Mouse (Mus musculus): ENCODE measurements at regions not wholly inside any gene's neighbourhood (a gene's known extent, or its start where the extent isn't known, plus 50 kb on each side); places are given as distances from the start of the nearest gene placed in this dataset.

- Histone ChIP-seq H3K4me3 (replicated peaks) (no peak overlapping the region), H3K9me3 (replicated peaks) (no peaks in the 10 kb centered on the region), H3K4me2 (no peak overlapping the region), H3K4me1 (replicated peaks) (no peaks in the 10 kb centered on the region), H3K36me3 (replicated peaks) (no peaks in the 10 kb centered on the region), H3K27ac (replicated peaks) (no peak overlapping the region), H3K9ac (no peak overlapping the region), H3K27me3 (no peaks in the 10 kb centered on the region)
- WGBS (ENCODE audit: insufficient replicate concordance) = 65% methylated on average over 4 of the region's 4 CpGs
- ATAC-seq (ENCODE audit: insufficient read depth) = no peak
Observed at GRCm38 (mm10) chr16:95873297-95873696, 117.5 kb downstream of the Psmg1 start.

DNA sequence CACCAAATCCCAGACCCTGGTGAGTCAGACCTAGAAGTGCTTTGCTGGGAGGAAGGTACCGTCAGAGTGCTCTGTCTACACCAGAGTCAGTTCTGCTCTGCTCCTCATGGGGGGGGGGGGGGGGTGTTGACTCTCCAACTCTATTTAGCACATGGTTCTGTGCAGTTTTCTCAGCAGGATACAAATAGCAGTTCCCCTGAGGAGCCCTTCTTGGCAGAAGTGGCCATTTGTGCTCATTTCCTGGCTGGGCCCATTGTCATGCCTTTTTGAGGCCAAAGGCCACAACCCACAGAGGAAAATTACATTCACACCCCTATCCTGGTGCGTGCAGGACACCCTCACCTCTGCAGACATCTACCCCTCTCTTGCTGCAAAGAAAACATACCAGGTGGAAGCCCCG, 118.3 kb downstream of the Psmg1 start:
- ATAC-seq (ENCODE audit: insufficient read depth) = no peak
- WGBS (ENCODE audit: insufficient replicate concordance) = 41% methylated on average over 3 of the region's 3 CpGs
- Histone ChIP-seq H3K4me3 (replicated peaks) (no peak overlapping the region), H3K4me1 (replicated peaks) (no peaks in the 10 kb centered on the region), H3K9ac (no peak overlapping the region), H3K9me3 (replicated peaks) (no peaks in the 10 kb centered on the region), H3K36me3 (replicated peaks) (no peaks in the 10 kb centered on the region), H3K4me2 (no peak overlapping the region), H3K27ac (replicated peaks) (no peak overlapping the region), H3K27me3 (no peaks in the 10 kb centered on the region)

- Histone ChIP-seq H3K4me1 (replicated peaks) (no peaks in the 10 kb centered on the region), H3K36me3 (replicated peaks) (no peaks in the 10 kb centered on the region), H3K4me3 (replicated peaks) (no peak overlapping the region), H3K4me2 (no peak overlapping the region), H3K9ac (no peak overlapping the region), H3K27me3 (no peaks in the 10 kb centered on the region), H3K9me3 (replicated peaks) (no peaks in the 10 kb centered on the region), H3K27ac (replicated peaks) (no peak overlapping the region)
- WGBS (ENCODE audit: insufficient replicate concordance) = 48% methylated on average over 2 of the region's 2 CpGs
- no peak for ATAC-seq (ENCODE audit: insufficient read depth)
Observed at GRCm38 (mm10) chr16:95870291-95870690, 120.5 kb downstream of the Psmg1 start.

GRCm38 (mm10) chr16:95869501-95869900, 121.3 kb downstream of the Psmg1 start:
- Histone ChIP-seq H3K9me3 (replicated peaks) (no peaks in the 10 kb centered on the region), H3K9ac (no peak overlapping the region), H3K4me2 (no peak overlapping the region), H3K4me1 (replicated peaks) (no peaks in the 10 kb centered on the region), H3K36me3 (replicated peaks) (no peaks in the 10 kb centered on the region), H3K27me3 (no peaks in the 10 kb centered on the region), H3K27ac (replicated peaks) (no peak overlapping the region), H3K4me3 (replicated peaks) (no peak overlapping the region)
- ATAC-seq (ENCODE audit: insufficient read depth) = no peak
- WGBS (ENCODE audit: insufficient replicate concordance) = 62% methylated on average over 5 of the region's 5 CpGs

GRCm38 (mm10) chr16:95868896-95869295, 121.9 kb downstream of the Psmg1 start:
- Histone ChIP-seq H3K9me3 (replicated peaks) (no peaks in the 10 kb centered on the region), H3K9ac (no peak overlapping the region), H3K27me3 (no peaks in the 10 kb centered on the region), H3K4me1 (replicated peaks) (no peaks in the 10 kb centered on the region), H3K4me3 (replicated peaks) (no peak overlapping the region), H3K36me3 (replicated peaks) (no peaks in the 10 kb centered on the region), H3K4me2 (no peak overlapping the region), H3K27ac (replicated peaks) (no peak overlapping the region)
- WGBS (ENCODE audit: insufficient replicate concordance) = 81% methylated on average over 1 of the region's 1 CpGs
- ATAC-seq (ENCODE audit: insufficient read depth) = no peak

- no peaks in the 10 kb centered on the region for H3K9me3 ChIP-seq (replicated peaks)
- H3K4me2 ChIP-seq = no peak overlapping the region
- WGBS (ENCODE audit: insufficient replicate concordance) = 47% methylated on average over 9 of the region's 9 CpGs
- no peak overlapping the region for H3K9ac ChIP-seq
- no peak overlapping the region for H3K4me3 ChIP-seq (replicated peaks)
- ATAC-seq (ENCODE audit: insufficient read depth) = no peak
- H3K36me3 ChIP-seq (replicated peaks) = no peaks in the 10 kb centered on the region
- peaks cover 3% of the 10 kb centered on the region; the same call in 1 of the 2 replicates for H3K4me1 ChIP-seq (replicated peaks)
- no peak overlapping the region for H3K27ac ChIP-seq (replicated peaks)
- no peaks in the 10 kb centered on the region for H3K27me3 ChIP-seq
Observed at GRCm38 (mm10) chr16:95867516-95867915, 123.2 kb downstream of the Psmg1 start.

DNA sequence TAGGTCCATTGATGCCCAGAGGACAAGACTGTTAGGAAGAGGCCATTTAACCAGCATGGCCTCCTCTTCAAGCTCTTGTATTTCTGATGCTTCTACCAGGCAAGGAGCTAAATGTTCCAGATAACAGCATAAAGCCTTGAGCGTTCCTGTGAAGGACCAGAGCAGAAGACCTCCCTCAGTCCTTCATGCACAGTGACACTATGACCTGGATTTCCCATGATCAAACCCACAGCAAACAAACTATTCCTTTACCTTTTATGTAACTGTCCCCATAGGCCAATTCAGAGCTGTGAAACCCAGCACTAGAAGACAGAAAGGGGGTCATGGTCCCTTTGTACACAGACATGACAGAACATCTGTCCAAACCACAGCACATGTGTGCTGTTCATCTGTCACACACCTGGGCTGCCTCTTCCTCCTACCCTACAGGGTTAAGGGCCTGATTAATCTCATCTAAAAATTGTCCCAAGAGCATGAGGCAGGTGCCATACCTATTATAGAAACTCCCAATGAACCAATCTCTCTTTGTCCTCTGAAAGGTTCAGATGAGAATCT, 123.8 kb downstream of the Psmg1 start:
- WGBS (ENCODE audit: insufficient replicate concordance) = 53% methylated on average over 1 of the region's 1 CpGs
- peaks cover 9% of the 10 kb centered on the region; the same call in 1 of the 2 replicates for H3K4me1 ChIP-seq (replicated peaks)
- no peak overlapping the region for H3K9ac ChIP-seq
- H3K36me3 ChIP-seq (replicated peaks) = no peaks in the 10 kb centered on the region
- no peak overlapping the region for H3K27ac ChIP-seq (replicated peaks)
- no peak overlapping the region for H3K4me2 ChIP-seq
- no peak overlapping the region for H3K4me3 ChIP-seq (replicated peaks)
- no peak for ATAC-seq (ENCODE audit: insufficient read depth)
- no peaks in the 10 kb centered on the region for H3K9me3 ChIP-seq (replicated peaks)
- H3K27me3 ChIP-seq = no peaks in the 10 kb centered on the region

GRCm38 (mm10) chr16:95865603-95866002, 125.2 kb downstream of the Psmg1 start:
- no peak for ATAC-seq (ENCODE audit: insufficient read depth)
- 30% methylated on average over 1 of the region's 1 CpGs for WGBS (ENCODE audit: insufficient replicate concordance)
- no peaks in the 10 kb centered on the region for H3K27me3 ChIP-seq

GRCm38 (mm10) chr16:95864646-95865045, 126.1 kb downstream of the Psmg1 start:
- no peaks in the 10 kb centered on the region for H3K27me3 ChIP-seq
- no peaks in the 10 kb centered on the region for H3K36me3 ChIP-seq (replicated peaks)
- H3K4me2 ChIP-seq = no peak overlapping the region
- H3K4me3 ChIP-seq (replicated peaks) = no peak overlapping the region
- H3K9ac ChIP-seq = no peak overlapping the region
- no peak overlapping the region for H3K27ac ChIP-seq (replicated peaks)
- no peak for ATAC-seq (ENCODE audit: insufficient read depth)
- no peaks in the 10 kb centered on the region for H3K9me3 ChIP-seq (replicated peaks)
- WGBS (ENCODE audit: insufficient replicate concordance) = 77% methylated on average over 4 of the region's 4 CpGs
- H3K4me1 ChIP-seq (replicated peaks) = peaks cover 20% of the 10 kb centered on the region; the same call in 1 of the 2 replicates

More at GRCm38 (mm10) chr16:95865603-95866002, 125.2 kb downstream of the Psmg1 start:
- H3K36me3 ChIP-seq (replicated peaks) = no peaks in the 10 kb centered on the region
- no peak overlapping the region for H3K4me2 ChIP-seq
- no peak overlapping the region for H3K27ac ChIP-seq (replicated peaks)
- no peaks in the 10 kb centered on the region for H3K9me3 ChIP-seq (replicated peaks)
- peaks cover 20% of the 10 kb centered on the region; the same call in 1 of the 2 replicates for H3K4me1 ChIP-seq (replicated peaks)
- no peak overlapping the region for H3K9ac ChIP-seq
- no peak overlapping the region for H3K4me3 ChIP-seq (replicated peaks)

DNA sequence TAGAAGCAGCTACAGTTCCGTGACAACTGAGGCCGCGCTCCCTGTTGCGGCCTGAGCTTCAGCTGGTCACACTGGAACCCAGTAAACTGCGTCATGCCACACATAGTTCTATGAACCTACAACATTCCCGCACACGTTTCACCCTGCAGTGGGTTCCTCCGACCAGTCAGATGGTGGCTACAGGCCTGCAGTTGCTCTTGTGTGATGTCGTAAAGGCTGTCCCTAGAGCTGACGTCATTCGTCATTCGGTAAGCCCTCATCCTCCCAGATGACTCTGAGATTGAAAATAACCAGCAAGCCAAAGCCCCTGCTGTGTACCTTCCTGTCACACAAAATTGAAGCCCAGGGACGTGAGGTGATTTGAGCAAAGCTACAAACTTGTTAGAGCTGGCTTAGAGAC, 126.7 kb downstream of the Psmg1 start:
- Histone ChIP-seq H3K4me3 (replicated peaks) (no peak overlapping the region), H3K36me3 (replicated peaks) (no peaks in the 10 kb centered on the region), H3K9me3 (replicated peaks) (no peaks in the 10 kb centered on the region), H3K4me1 (replicated peaks) (peaks cover 20% of the 10 kb centered on the region; the same call in 1 of the 2 replicates), H3K4me2 (no peak overlapping the region), H3K27ac (replicated peaks) (no peak overlapping the region), H3K27me3 (no peaks in the 10 kb centered on the region), H3K9ac (no peak overlapping the region)
- WGBS (ENCODE audit: insufficient replicate concordance) = 63% methylated on average over 13 of the region's 13 CpGs
- ATAC-seq (ENCODE audit: insufficient read depth) = no peak

- H3K27ac ChIP-seq (replicated peaks) = no peak overlapping the region
- 45% methylated on average over 4 of the region's 4 CpGs for WGBS (ENCODE audit: insufficient replicate concordance)
- no peak overlapping the region for H3K9ac ChIP-seq
Observed at GRCm38 (mm10) chr16:95863565-95863964, 127.2 kb downstream of the Psmg1 start.

GRCm38 (mm10) chr16:95862621-95863020, 128.1 kb downstream of the Psmg1 start:
- Histone ChIP-seq H3K27me3 (no peaks in the 10 kb centered on the region), H3K9me3 (replicated peaks) (no peaks in the 10 kb centered on the region), H3K36me3 (replicated peaks) (no peaks in the 10 kb centered on the region), H3K9ac (no peak overlapping the region), H3K27ac (replicated peaks) (no peak overlapping the region), H3K4me2 (no peak overlapping the region), H3K4me3 (replicated peaks) (no peak overlapping the region), H3K4me1 (replicated peaks) (peaks cover 20% of the 10 kb centered on the region; the same call in 1 of the 2 replicates)
- no peak for ATAC-seq (ENCODE audit: insufficient read depth)
- WGBS (ENCODE audit: insufficient replicate concordance) = 11% methylated on average over 3 of the region's 3 CpGs

More at GRCm38 (mm10) chr16:95863565-95863964, 127.2 kb downstream of the Psmg1 start:
- Histone ChIP-seq H3K4me1 (replicated peaks) (peaks cover 20% of the 10 kb centered on the region; the same call in 1 of the 2 replicates), H3K27me3 (no peaks in the 10 kb centered on the region), H3K9me3 (replicated peaks) (no peaks in the 10 kb centered on the region), H3K4me3 (replicated peaks) (no peak overlapping the region), H3K36me3 (replicated peaks) (no peaks in the 10 kb centered on the region), H3K4me2 (no peak overlapping the region)
- ATAC-seq (ENCODE audit: insufficient read depth) = no peak
